Mouse (Mus musculus) liver, embryonic 14.5 days (tissue): ENCODE measurements around the gene Aloxe3.

Source experiments
- CTCF ChIP-seq: IDR thresholded peaks from 2 replicates; pipeline ENCODE4 v1.5.1; 2016; ENCODE audit warnings: antibody characterized with exemption, low read depth, control low read depth
- EP300 ChIP-seq: IDR thresholded peaks from 2 replicates; pipeline ENCODE4 v1.6.1; 2016; ENCODE audit warnings: antibody characterized with exemption, low read depth

GRCm38 (mm10) chr11:69153831-69154230 lies 28.1 kb downstream of the Aloxe3 start:
- TF ChIP-seq CTCF (no peak), EP300 (no peak)
